Mouse (Mus musculus): Measurements from ENCODE around the gene Xrcc1. TPM values are rescaled to one million over a fixed set of nuclear protein-coding genes. Genes with fewer than 3 reads are reported as not detected.
A peak's percentile ranks its signal among the peaks of the same experiment; 100 is the strongest.

Xrcc1 gene
- polyA plus RNA-seq, 1 experiment from 2014 or later: 37.0 TPM

DNA sequence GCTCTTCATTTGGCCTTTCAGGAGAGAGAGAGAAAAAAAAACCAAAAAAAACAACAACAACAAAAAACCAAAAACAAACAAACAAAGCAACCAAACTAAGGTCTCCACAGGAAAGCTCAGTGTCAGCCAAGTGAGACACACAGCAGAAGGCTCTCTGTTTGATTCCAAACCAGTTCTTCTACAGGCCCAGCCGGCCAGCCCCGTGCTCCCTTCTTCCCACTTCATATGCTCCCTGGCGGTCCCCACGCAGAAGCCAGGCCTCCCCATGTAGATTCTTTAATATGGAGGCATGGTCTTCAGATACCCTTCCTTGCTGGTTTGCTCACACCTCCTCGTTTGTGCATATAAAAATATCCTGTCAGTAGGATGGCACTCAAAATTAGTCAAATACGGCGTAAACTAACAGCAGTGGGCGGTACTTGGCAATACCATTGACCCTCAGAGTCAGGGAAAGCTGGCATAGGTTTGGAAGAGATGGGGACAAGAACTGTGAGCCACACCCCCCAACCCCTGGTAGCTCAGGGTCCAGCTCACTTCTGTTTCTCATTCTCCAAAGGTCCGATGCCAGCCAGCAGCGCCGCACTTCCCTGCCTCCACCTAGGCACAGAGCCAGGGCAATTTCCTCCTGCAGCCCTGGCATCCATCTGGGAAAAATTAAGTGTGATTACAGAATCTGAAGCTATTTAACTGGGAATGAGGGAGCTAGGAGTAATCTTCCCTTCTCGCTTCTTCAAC, 20.2 kb upstream of the Xrcc1 start:
- Histone ChIP-seq H3K4me2 (replicated peaks; ENCODE audit: low read depth, low read length) (no peak overlapping the region), H3K4me1 (ENCODE audit: insufficient read depth, low read depth, low read length) (peaks cover 4% of the 10 kb centered on the region; the same call in 1 of the 2 replicates), H3K4me3 (ENCODE audit: low read depth, low read length) (no peak overlapping the region), H3K9ac (replicated peaks; ENCODE audit: low read depth) (no peak overlapping the region), H3K27me3 (replicated peaks; ENCODE audit: insufficient read depth, low read length) (no peaks in the 10 kb centered on the region), H3K36me3 (ENCODE audit: insufficient read depth, low read length) (no peaks in the 10 kb centered on the region), H3K27ac (ENCODE audit: low read length) (no peak overlapping the region), H3K9me3 (ENCODE audit: low read length) (no peaks in the 10 kb centered on the region)
- WGBS: 79% methylated on average over 12 of the region's 12 CpGs
- ATAC-seq: no peak
- no peak for DNase-seq (ENCODE audit: low spot score)
- TF ChIP-seq EP300 (IDR thresholded peaks at IDR 0.05) (no peak), CTCF (IDR thresholded peaks at IDR 0.05) (no peak)

DNA sequence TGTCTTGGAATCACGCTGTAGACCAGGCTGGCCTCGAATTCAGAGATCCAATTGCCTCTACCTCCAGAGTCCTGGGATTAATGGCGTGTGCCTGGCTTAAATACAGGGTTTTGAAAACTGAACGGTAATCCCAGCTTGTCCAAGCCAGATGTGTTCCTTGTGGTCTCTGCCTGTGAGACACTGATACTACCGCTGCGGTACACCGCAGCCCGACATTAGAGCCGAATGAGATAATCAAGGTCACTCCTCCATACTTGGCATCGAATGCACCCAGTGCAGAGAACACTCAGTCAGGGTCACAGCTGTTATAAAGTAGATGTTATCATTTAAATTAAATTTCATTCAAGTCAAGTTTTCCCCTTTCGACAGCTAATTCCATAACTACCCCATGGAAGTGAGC, 17.2 kb upstream of the Xrcc1 start:
- H3K4me2 ChIP-seq (replicated peaks; ENCODE audit: low read depth, low read length): no peak overlapping the region
- no peaks in the 10 kb centered on the region for H3K9me3 ChIP-seq (ENCODE audit: low read length)
- peaks cover 4% of the 10 kb centered on the region; the same call in 1 of the 2 replicates for H3K4me1 ChIP-seq (ENCODE audit: insufficient read depth, low read depth, low read length)
- no peak overlapping the region for H3K27ac ChIP-seq (ENCODE audit: low read length)
- no peak overlapping the region for H3K4me3 ChIP-seq (ENCODE audit: low read depth, low read length)
- peaks cover 3% of the 10 kb centered on the region; the same call in 1 of the 2 replicates for H3K36me3 ChIP-seq (ENCODE audit: insufficient read depth, low read length)
- no peaks in the 10 kb centered on the region for H3K27me3 ChIP-seq (replicated peaks; ENCODE audit: insufficient read depth, low read length)
- no peak for DNase-seq (ENCODE audit: low spot score)
- no peak for ATAC-seq
- H3K9ac ChIP-seq (replicated peaks; ENCODE audit: low read depth): no peak overlapping the region
- 91% methylated on average over 11 of the region's 11 CpGs for WGBS
- no peak for TF ChIP-seq CTCF (IDR thresholded peaks at IDR 0.05)

DNA sequence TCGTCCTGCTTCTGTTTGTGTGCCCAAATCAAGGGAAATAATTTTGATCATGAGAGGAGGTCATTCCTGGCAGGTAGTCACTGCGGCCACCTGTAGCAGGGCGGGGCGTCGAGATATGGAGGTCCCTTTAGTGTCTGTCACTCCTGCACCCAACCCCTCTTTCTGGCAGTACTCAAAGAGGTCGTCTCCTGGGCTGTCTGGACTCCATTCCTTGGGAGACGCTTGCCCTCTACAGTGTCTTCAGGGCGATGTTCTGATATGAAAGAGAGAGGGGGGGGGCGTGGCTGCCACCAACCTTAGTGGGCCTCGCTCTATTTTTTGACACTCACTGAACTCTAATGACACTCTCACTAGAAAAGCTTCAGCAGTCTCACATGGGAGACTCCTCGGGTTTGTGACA, 16.5 kb upstream of the Xrcc1 start:
- WGBS: 59% methylated on average over 11 of the region's 11 CpGs
- DNase-seq (ENCODE audit: low spot score) (peak; percentile 24), ATAC-seq (no peak)
- TF ChIP-seq CTCF (IDR thresholded peaks at IDR 0.05) (no peak), EP300 (IDR thresholded peaks at IDR 0.05) (no peak)
- peak overlapping the region; percentile 81 for H3K27ac ChIP-seq (ENCODE audit: low read length)
- H3K36me3 ChIP-seq (ENCODE audit: insufficient read depth, low read length): peaks cover 8% of the 10 kb centered on the region; the same call in 1 of the 2 replicates
- peaks cover 4% of the 10 kb centered on the region; the same call in 1 of the 2 replicates for H3K4me1 ChIP-seq (ENCODE audit: insufficient read depth, low read depth, low read length)
- H3K4me2 ChIP-seq (replicated peaks; ENCODE audit: low read depth, low read length): peak overlapping the region; percentile 63
- H3K9me3 ChIP-seq (ENCODE audit: low read length): no peaks in the 10 kb centered on the region
- no peaks in the 10 kb centered on the region for H3K27me3 ChIP-seq (replicated peaks; ENCODE audit: insufficient read depth, low read length)
- H3K9ac ChIP-seq (replicated peaks; ENCODE audit: low read depth): peak overlapping the region; percentile 58
- peak overlapping the region; percentile 61 for H3K4me3 ChIP-seq (ENCODE audit: low read depth, low read length)

DNA sequence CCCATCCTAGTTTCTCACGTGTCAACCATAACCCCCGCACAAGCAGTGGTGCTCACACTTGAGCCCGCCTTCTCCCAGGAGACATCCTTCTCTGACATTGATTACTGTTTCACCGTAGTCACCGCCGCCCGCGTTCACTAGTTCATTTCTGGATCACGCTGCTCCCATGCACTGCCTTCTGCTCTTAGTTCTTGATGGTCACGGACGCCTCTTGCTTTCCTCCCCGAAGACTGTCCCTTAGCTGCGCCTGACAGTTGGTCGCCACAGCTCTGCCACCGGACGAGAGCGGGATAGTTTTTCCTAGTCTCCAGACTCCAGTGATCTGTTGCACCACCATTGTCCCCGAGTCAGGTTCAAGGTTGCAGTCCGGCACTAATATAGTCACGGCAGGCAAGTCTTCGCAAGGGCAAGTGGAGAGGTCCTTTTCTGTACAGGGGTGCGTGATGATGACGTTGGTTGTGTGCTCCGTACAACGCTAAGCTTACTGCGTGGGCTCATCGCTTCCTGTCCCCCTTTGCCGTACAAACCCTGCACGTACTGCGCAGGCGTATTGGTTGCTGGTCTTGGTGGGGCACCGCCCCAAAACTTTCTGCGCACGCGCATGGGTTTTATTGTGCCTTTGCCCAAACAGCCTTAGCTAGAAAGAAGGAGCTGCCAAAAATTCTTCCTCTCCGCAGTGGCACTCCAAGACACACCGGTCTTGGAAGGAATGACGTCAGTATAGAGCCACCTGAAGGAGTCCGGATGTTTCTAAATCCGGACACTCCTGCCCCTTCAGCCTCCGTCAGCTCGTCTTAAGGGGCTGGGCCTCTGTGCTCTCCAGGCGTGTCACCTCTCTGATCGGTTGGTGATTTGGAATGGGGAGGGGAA, 15.8 kb upstream of the Xrcc1 start, which contains the start of gene Irgq:
TSS of gene Irgq (plus strand) at position 628 of the 870 bp plus-strand sequence.
- no peaks in the 10 kb centered on the region for H3K27me3 ChIP-seq (replicated peaks; ENCODE audit: insufficient read depth, low read length)
- peak; percentile 99 for DNase-seq (ENCODE audit: low spot score)
- peak within 1 kb of the TSS; percentile 81 for H3K27ac ChIP-seq (ENCODE audit: low read length)
- H3K36me3 ChIP-seq (ENCODE audit: insufficient read depth, low read length): peaks cover 8% of the 10 kb centered on the region; the same call in 1 of the 2 replicates
- H3K9me3 ChIP-seq (ENCODE audit: low read length): no peaks in the 10 kb centered on the region
- under 1% methylated on average over 44 of the region's 44 CpGs for WGBS
- H3K4me2 ChIP-seq (replicated peaks; ENCODE audit: low read depth, low read length): peak within 1 kb of the TSS; percentile 95
- peaks cover 4% of the 10 kb centered on the region; the same call in 1 of the 2 replicates for H3K4me1 ChIP-seq (ENCODE audit: insufficient read depth, low read depth, low read length)
- peak within 1 kb of the TSS; percentile 61 for H3K4me3 ChIP-seq (ENCODE audit: low read depth, low read length)
- peak within 1 kb of the TSS; percentile 75 for H3K9ac ChIP-seq (replicated peaks; ENCODE audit: low read depth)
- ATAC-seq: peak; percentile 95
- TF ChIP-seq CTCF (IDR thresholded peaks at IDR 0.05) (no peak), EP300 (IDR thresholded peaks at IDR 0.05) (no peak)

DNA sequence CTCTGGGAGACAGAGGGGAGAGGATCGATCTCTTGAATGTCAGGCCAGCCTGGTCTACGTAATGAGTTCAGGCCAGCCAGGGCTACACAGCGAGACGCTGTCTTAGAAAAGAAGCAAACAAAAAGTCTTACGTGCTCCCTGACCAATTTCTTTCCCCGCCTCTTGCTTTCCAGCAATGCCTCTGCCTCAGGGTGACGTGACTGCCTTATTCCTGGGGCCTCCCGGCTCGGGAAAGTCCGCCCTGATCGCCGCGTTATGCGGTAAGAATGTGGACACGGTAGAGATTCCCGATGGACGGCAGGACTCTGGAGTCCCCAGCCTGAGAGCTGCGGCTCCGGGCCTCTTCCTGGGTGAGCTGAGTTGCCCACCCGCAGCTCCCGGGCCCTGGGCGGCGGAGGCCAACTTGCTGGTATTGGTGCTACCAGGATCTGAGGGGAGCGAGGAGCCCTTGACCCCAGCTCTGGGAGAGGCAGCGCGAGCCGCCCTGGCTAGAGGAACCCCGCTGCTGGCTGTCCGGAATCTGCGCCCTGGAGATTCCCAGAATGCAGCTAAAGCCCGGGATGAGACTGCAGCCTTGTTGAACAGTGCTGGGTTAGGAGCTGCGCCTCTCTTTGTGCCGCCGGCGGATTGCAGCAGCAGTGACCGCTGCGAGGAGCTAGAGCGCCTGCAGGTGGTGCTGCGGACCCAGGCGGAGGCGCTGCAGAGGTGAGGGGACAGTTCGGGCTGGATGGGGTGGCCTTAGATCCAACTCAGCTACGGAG, 14.7 kb upstream of the Xrcc1 start:
- H3K27ac ChIP-seq (ENCODE audit: low read length): peak overlapping the region; percentile 81
- ATAC-seq (peak; percentile 59), DNase-seq (ENCODE audit: low spot score) (peak; percentile 88)
- H3K4me3 ChIP-seq (ENCODE audit: low read depth, low read length): peak overlapping the region; percentile 61
- H3K4me2 ChIP-seq (replicated peaks; ENCODE audit: low read depth, low read length): peak overlapping the region; percentile 95
- H3K9me3 ChIP-seq (ENCODE audit: low read length): no peaks in the 10 kb centered on the region
- under 1% methylated on average over 42 of the region's 43 CpGs for WGBS
- TF ChIP-seq CTCF (IDR thresholded peaks at IDR 0.05): peak; percentile 92
- TF ChIP-seq EP300 (IDR thresholded peaks at IDR 0.05): no peak
- H3K4me1 ChIP-seq (ENCODE audit: insufficient read depth, low read depth, low read length): peaks cover 4% of the 10 kb centered on the region; the same call in 1 of the 2 replicates
- H3K27me3 ChIP-seq (replicated peaks; ENCODE audit: insufficient read depth, low read length): no peaks in the 10 kb centered on the region
- peak overlapping the region; percentile 75 for H3K9ac ChIP-seq (replicated peaks; ENCODE audit: low read depth)
- peaks cover 8% of the 10 kb centered on the region; the same call in 1 of the 2 replicates for H3K36me3 ChIP-seq (ENCODE audit: insufficient read depth, low read length)
